Mouse (Mus musculus) left cerebral cortex, adult 18-20 months (tissue): ENCODE results near the gene Gemin7. TPM values are rescaled to one million over a fixed set of nuclear protein-coding genes. Genes with fewer than 3 reads are reported as not detected.

Experiments used
- DNase-seq, 2 experiments: peaks; one replicate each; pipeline ENCODE4 v3.0.0; 2021 to 2022; ENCODE audit warnings: low spot score in 2 of 2, mixed read lengths in 1 of 2
- total RNA-seq, 2 experiments: library from RNA; stranded (reverse); gene quantifications; 2 replicates each; pipeline ENCODE4 v1.2.3; 2021

Gene Gemin7
- total RNA-seq, 2 experiments from 2014 or later = 51.0 to 53.7 TPM

GRCm38 (mm10) chr7:19578436-19578835 lies 1.0 kb upstream of the Gemin7 start:
- no peak for DNase-seq

GRCm38 (mm10) chr7:19577877-19578414 lies 551 bp upstream of the Gemin7 start:
- DNase-seq = no peak

- no peak for DNase-seq
These were observed 1.8 kb downstream of the Gemin7 start for GRCm38 (mm10) chr7:19575559-19575958.

GRCm38 (mm10) chr7:19573776-19574140 lies 3.6 kb downstream of the Gemin7 start:
- no peak for DNase-seq

- peak; percentile 72 to 75 for DNase-seq
These were observed 4.2 kb downstream of the Gemin7 start for GRCm38 (mm10) chr7:19572926-19573775.

GRCm38 (mm10) chr7:19569647-19570046 lies 7.7 kb downstream of the Gemin7 start:
- no peak for DNase-seq

GRCm38 (mm10) chr7:19567426-19567825 lies 10.0 kb downstream of the Gemin7 start:
- DNase-seq = no peak

- no peak for DNase-seq
These were observed 11.6 kb downstream of the Gemin7 start for GRCm38 (mm10) chr7:19565803-19566202.

- DNase-seq = no peak
These were observed 12.9 kb downstream of the Gemin7 start for GRCm38 (mm10) chr7:19564455-19564854.

- no peak for DNase-seq
These were observed 13.5 kb downstream of the Gemin7 start for GRCm38 (mm10) chr7:19563884-19564283.

GRCm38 (mm10) chr7:19562643-19563410 lies 14.6 kb downstream of the Gemin7 start, which contains the start of gene Ppp1r37:
Gene Ppp1r37, minus strand, starts transcription at chr7:19563076.
- no peak for DNase-seq

GRCm38 (mm10) chr7:19561765-19562642 lies 15.4 kb downstream of the Gemin7 start:
- DNase-seq = peak; percentile 82 to 85

GRCm38 (mm10) chr7:19561431-19561764 lies 16.0 kb downstream of the Gemin7 start:
- DNase-seq = no peak

GRCm38 (mm10) chr7:19560491-19561260 lies 16.7 kb downstream of the Gemin7 start:
- peak in 1 of 2 experiments; percentile 21 for DNase-seq

- no peak for DNase-seq
These were observed 18.4 kb downstream of the Gemin7 start for GRCm38 (mm10) chr7:19558965-19559364.

- DNase-seq = peak in 1 of 2 experiments; percentile 41
These were observed 19.2 kb downstream of the Gemin7 start for GRCm38 (mm10) chr7:19557982-19558900.

- DNase-seq = no peak
These were observed 20.3 kb downstream of the Gemin7 start for GRCm38 (mm10) chr7:19557086-19557485.

- peak; percentile 62 to 74 for DNase-seq
These were observed 23.2 kb downstream of the Gemin7 start for GRCm38 (mm10) chr7:19554168-19554567.

GRCm38 (mm10) chr7:19552443-19552842 lies 25.0 kb downstream of the Gemin7 start:
- no peak for DNase-seq
